Mouse (Mus musculus) brain, embryonic 18.5 days (tissue): ENCODE measurements around the gene Il10ra.

Source experiments
- DNase-seq: peaks from one replicate; pipeline ENCODE4 v3.0.0-alpha.2; 2012; ENCODE audit warnings: low read depth, low spot score

Gene Il10ra

GRCm38 (mm10) chr9:45268597-45269325, at the start of gene Il10ra:
Gene Il10ra, minus strand, starts transcription at chr9:45269149.
- no peak for DNase-seq

- no peak for DNase-seq
Measured at GRCm38 (mm10) chr9:45317635-45318034, 48.7 kb upstream of the Il10ra start.

- DNase-seq, result no peak
Measured at GRCm38 (mm10) chr9:45313913-45314312, 45.0 kb upstream of the Il10ra start.

- no peak for DNase-seq
Measured at GRCm38 (mm10) chr9:45311858-45312257, 42.9 kb upstream of the Il10ra start.

- no peak for DNase-seq
Measured at GRCm38 (mm10) chr9:45308521-45308920, 39.6 kb upstream of the Il10ra start.

GRCm38 (mm10) chr9:45306746-45307410, 37.9 kb upstream of the Il10ra start:
- DNase-seq, result no peak

- DNase-seq, result no peak
Measured at GRCm38 (mm10) chr9:45301771-45302170, 32.8 kb upstream of the Il10ra start.

- DNase-seq, result peak; percentile 90
Measured at GRCm38 (mm10) chr9:45300422-45301104, 31.6 kb upstream of the Il10ra start.

- DNase-seq, result no peak
Measured at GRCm38 (mm10) chr9:45299231-45300006, 30.5 kb upstream of the Il10ra start.

GRCm38 (mm10) chr9:45294210-45295011, 25.5 kb upstream of the Il10ra start:
- DNase-seq, result no peak

GRCm38 (mm10) chr9:45291481-45292168, 22.7 kb upstream of the Il10ra start:
- no peak for DNase-seq

GRCm38 (mm10) chr9:45282466-45282865, 13.5 kb upstream of the Il10ra start:
- DNase-seq, result no peak

- no peak for DNase-seq
Measured at GRCm38 (mm10) chr9:45280891-45281290, 11.9 kb upstream of the Il10ra start.

GRCm38 (mm10) chr9:45280059-45280458, 11.1 kb upstream of the Il10ra start:
- DNase-seq, result no peak

GRCm38 (mm10) chr9:45274635-45275034, 5.7 kb upstream of the Il10ra start:
- no peak for DNase-seq

- no peak for DNase-seq
Measured at GRCm38 (mm10) chr9:45274218-45274617, 5.3 kb upstream of the Il10ra start.

- no peak for DNase-seq
Measured at GRCm38 (mm10) chr9:45272213-45272612, 3.3 kb upstream of the Il10ra start.

- no peak for DNase-seq
Measured at GRCm38 (mm10) chr9:45268079-45268478, 870 bp downstream of the Il10ra start.

- DNase-seq, result no peak
Measured at GRCm38 (mm10) chr9:45267099-45267498, 1.9 kb downstream of the Il10ra start.

GRCm38 (mm10) chr9:45261872-45262271, 7.1 kb downstream of the Il10ra start:
- no peak for DNase-seq
